9 mouse cellular contexts compared by ENCODE assay signal in genomic region chr12:110837192-110837841, GRCm38 (mm10). TPM values are rescaled to one million over a fixed set of nuclear protein-coding genes. Genes with fewer than 3 reads are reported as not detected.
DNase-seq lines count a peak whose midpoint lies in the region; ATAC-seq lines count a peak whose summit lies in the region.
"Had no signal": no experiment of that assay in that cellular context is flagged by ENCODE, and none has a peak within 500 bp of the region (broad histone marks: within the 10 kb centered on the region; RNA-seq: fewer than 3 reads in every experiment).

No protein-coding gene starts in this region.

- DNase-seq in heart, postnatal 10 days = no peak
- no peak for DNase-seq in embryonic facial prominence, embryonic 14.5 days (ENCODE audit: low spot score)
- peak; percentile 61 for DNase-seq in kidney, adult 9 months
- DNase-seq in urinary bladder, adult 18-20 months (ENCODE audit: low spot score in 2 of 2) = no peak
- no peak for DNase-seq in adrenal gland, adult 2 months
- DNase-seq: cerebellum, adult 9-10 months had no signal

- no peaks in the 10 kb centered on the region for H3K27me3 ChIP-seq in heart, embryonic 14.5 days (ENCODE audit: control insufficient read depth, insufficient read depth, low read length)
- no peaks in the 10 kb centered on the region for H3K27me3 ChIP-seq in embryonic facial prominence, embryonic 14.5 days (replicated peaks; ENCODE audit: control insufficient read depth, insufficient read depth, low read length)
- H3K27me3 ChIP-seq in midbrain, embryonic 16.5 days (ENCODE audit: control insufficient read depth, insufficient read depth, low read depth, low read length) = no peaks in the 10 kb centered on the region

- H3K9ac ChIP-seq in heart, embryonic 14.5 days (ENCODE audit: low read length) = peak overlapping the region; percentile 52; the same call in 1 of the 2 replicates
- 0 out of 2 replicates have a peak overlapping the region, but pooled peaks have one; percentile 14 for H3K9ac ChIP-seq in embryonic facial prominence, embryonic 14.5 days (ENCODE audit: low read depth, low read length)
- no peak overlapping the region for H3K9ac ChIP-seq in midbrain, embryonic 16.5 days (ENCODE audit: low read depth, low read length)

- peak overlapping the region; percentile 19; the same call in 1 of the 2 replicates for H3K4me2 ChIP-seq in heart, embryonic 14.5 days (ENCODE audit: low read length)
- no peak overlapping the region; the same call in 1 of the 2 replicates for H3K4me2 ChIP-seq in embryonic facial prominence, embryonic 14.5 days (ENCODE audit: low read depth, low read length)
- H3K4me2 ChIP-seq in midbrain, embryonic 16.5 days (ENCODE audit: low read length) = no peak overlapping the region

- no peak overlapping the region for H3K4me3 ChIP-seq in heart, embryonic 14.5 days (ENCODE audit: control insufficient read depth in 1 of 2, insufficient read depth in 1 of 2, low read depth in 1 of 2, low read length in 2 of 2)
- no peak overlapping the region for H3K4me3 ChIP-seq in embryonic facial prominence, embryonic 14.5 days (ENCODE audit: low read depth, low read length)
- no peak overlapping the region for H3K4me3 ChIP-seq in midbrain, embryonic 16.5 days (ENCODE audit: low read depth, low read length)

- H3K36me3 ChIP-seq in heart, embryonic 14.5 days (ENCODE audit: control insufficient read depth, insufficient read depth, low read length) = no peaks in the 10 kb centered on the region
- no peaks in the 10 kb centered on the region for H3K36me3 ChIP-seq in embryonic facial prominence, embryonic 14.5 days (ENCODE audit: control insufficient read depth, insufficient read depth, low read length)
- H3K36me3 ChIP-seq in midbrain, embryonic 16.5 days (ENCODE audit: control insufficient read depth, insufficient read depth, low read length) = no peaks in the 10 kb centered on the region

- 43% methylated on average over 5 of the region's 5 CpGs for WGBS in heart, embryonic 14.5 days
- 39% methylated on average over 5 of the region's 5 CpGs for WGBS in embryonic facial prominence, embryonic 14.5 days
- WGBS in midbrain, embryonic 16.5 days = 40% methylated on average over 5 of the region's 5 CpGs

- intact Hi-C loops in heart, postnatal 10 days (cut with DNase I) = no loop called here

- ATAC-seq in heart, embryonic 14.5 days (ENCODE audit: insufficient number of reproducible peaks, insufficient read depth, low FRiP score, low read depth) = no peak
- no peak for ATAC-seq in embryonic facial prominence, embryonic 14.5 days (ENCODE audit: low read depth)
- ATAC-seq in midbrain, embryonic 16.5 days = no peak
- ATAC-seq in erythroblast, adult 5-6 weeks (replicated peaks; ENCODE audit: low FRiP score, poor library complexity, severe bottlenecking) = no peak

- H3K27ac ChIP-seq in heart, embryonic 14.5 days (replicated peaks in 1 of 2; ENCODE audit: control insufficient read depth in 1 of 2, insufficient read depth in 1 of 2, low read depth in 2 of 2, low read length in 2 of 2) = peak overlapping the region; percentile 34 to 45
- H3K27ac ChIP-seq in embryonic facial prominence, embryonic 14.5 days (replicated peaks; ENCODE audit: low read depth, low read length) = 0 out of 2 replicates have a peak overlapping the region, but pooled peaks have one; percentile 15
- H3K27ac ChIP-seq in midbrain, embryonic 16.5 days (ENCODE audit: low read length) = peak overlapping the region; percentile 17; the same call in 1 of the 2 replicates

- peaks cover 8 to 17% of the 10 kb centered on the region in 2 experiments for H3K4me1 ChIP-seq in heart, embryonic 14.5 days (ENCODE audit: control insufficient read depth in 2 of 2, insufficient read depth in 2 of 2, low read length in 2 of 2)
- H3K4me1 ChIP-seq in embryonic facial prominence, embryonic 14.5 days (ENCODE audit: control insufficient read depth, insufficient read depth, low read length) = peaks cover 10% of the 10 kb centered on the region
- H3K4me1 ChIP-seq in midbrain, embryonic 16.5 days (ENCODE audit: control insufficient read depth, insufficient read depth, low read length) = peaks cover 12% of the 10 kb centered on the region

- no peaks in the 10 kb centered on the region for H3K9me3 ChIP-seq in heart, embryonic 14.5 days (ENCODE audit: control insufficient read depth, low read length)
- H3K9me3 ChIP-seq in embryonic facial prominence, embryonic 14.5 days (ENCODE audit: control insufficient read depth, low read length) = no peaks in the 10 kb centered on the region
- no peaks in the 10 kb centered on the region for H3K9me3 ChIP-seq in midbrain, embryonic 16.5 days (replicated peaks; ENCODE audit: control insufficient read depth, low read length, poor library complexity, severe bottlenecking)

RNA-seq across cellular contexts. Expression of gene Mok, which starts 3.4 kb away (rescaled TPM):
- polyA plus RNA-seq in heart, embryonic 14.5 days (2014; fragmentation: Nextera tagmentation; extraction: Ambion mirVana) = 3.5 and 4.7 TPM in 2 replicates
- total RNA-seq in heart, postnatal 10 days (2021) = under 1 TPM; 0.57 to 0.62 TPM
- polyA plus RNA-seq in embryonic facial prominence, embryonic 14.5 days (2014; fragmentation: Nextera tagmentation; extraction: Ambion mirVana) = 5.3 and 6.1 TPM in 2 replicates
- 16.1 and 17.9 TPM in 2 replicates for polyA plus RNA-seq in midbrain, embryonic 16.5 days (2015; fragmentation: Nextera tagmentation; extraction: Ambion mirVana)
- total RNA-seq in erythroblast, adult 5-6 weeks (2015; ENCODE audit: low replicate concordance) = not detected in 2 replicates
- 0.14 TPM in 1 of 2 replicates, not detected in the other for total RNA-seq in erythroblast, adult 5-6 weeks (2017; ENCODE audit: low replicate concordance)
- total RNA-seq in adrenal gland, adult 2 months (2021) = 1 to 10 TPM; 1.2 to 2.2 TPM
- polyA plus RNA-seq in adrenal gland, adult 2 months (2012; rRNA removed) = 1.5 and 1.7 TPM in 2 replicates

RNA-seq across cellular contexts. Expression of gene Zfp839, which starts 12.7 kb away (rescaled TPM):
- polyA plus RNA-seq in heart, embryonic 14.5 days (2014; fragmentation: Nextera tagmentation; extraction: Ambion mirVana) = 4.6 TPM in 2 replicates
- 1 to 10 TPM; 7.1 to 7.4 TPM for total RNA-seq in heart, postnatal 10 days (2021)
- 2.4 and 4.1 TPM in 2 replicates for polyA plus RNA-seq in embryonic facial prominence, embryonic 14.5 days (2014; fragmentation: Nextera tagmentation; extraction: Ambion mirVana)
- polyA plus RNA-seq in midbrain, embryonic 16.5 days (2015; fragmentation: Nextera tagmentation; extraction: Ambion mirVana) = 3.6 and 4.7 TPM in 2 replicates
- 0.63 and 3.3 TPM in 2 replicates for total RNA-seq in erythroblast, adult 5-6 weeks (2015; ENCODE audit: low replicate concordance)
- 1.4 and 2.1 TPM in 2 replicates for total RNA-seq in erythroblast, adult 5-6 weeks (2017; ENCODE audit: low replicate concordance)
- 10 to 100 TPM; 11.1 to 14.1 TPM for total RNA-seq in adrenal gland, adult 2 months (2021)
- 6.9 and 8.5 TPM in 2 replicates for polyA plus RNA-seq in adrenal gland, adult 2 months (2012; rRNA removed)

RNA-seq across cellular contexts. Expression of gene Cinp, which starts 51.6 kb away (rescaled TPM):
- polyA plus RNA-seq in heart, embryonic 14.5 days (2014; fragmentation: Nextera tagmentation; extraction: Ambion mirVana) = 67.0 and 70.3 TPM in 2 replicates
- 10 to 100 TPM; 37.0 to 43.9 TPM for total RNA-seq in heart, postnatal 10 days (2021)
- 74.7 and 75.0 TPM in 2 replicates for polyA plus RNA-seq in embryonic facial prominence, embryonic 14.5 days (2014; fragmentation: Nextera tagmentation; extraction: Ambion mirVana)
- polyA plus RNA-seq in midbrain, embryonic 16.5 days (2015; fragmentation: Nextera tagmentation; extraction: Ambion mirVana) = 84.2 and 90.0 TPM in 2 replicates
- 14.6 and 28.6 TPM in 2 replicates for total RNA-seq in erythroblast, adult 5-6 weeks (2015; ENCODE audit: low replicate concordance)
- total RNA-seq in erythroblast, adult 5-6 weeks (2017; ENCODE audit: low replicate concordance) = 23.4 and 26.7 TPM in 2 replicates
- total RNA-seq in adrenal gland, adult 2 months (2021) = 10 to 100 TPM; 41.0 to 41.9 TPM
- polyA plus RNA-seq in adrenal gland, adult 2 months (2012; rRNA removed) = 51.2 and 52.8 TPM in 2 replicates

RNA-seq across cellular contexts. Expression of gene Tecpr2, which starts 51.7 kb away (rescaled TPM):
- 2.3 and 2.8 TPM in 2 replicates for polyA plus RNA-seq in heart, embryonic 14.5 days (2014; fragmentation: Nextera tagmentation; extraction: Ambion mirVana)
- 1 to 10 TPM; 5.2 to 6.3 TPM for total RNA-seq in heart, postnatal 10 days (2021)
- 4.3 TPM in 2 replicates for polyA plus RNA-seq in embryonic facial prominence, embryonic 14.5 days (2014; fragmentation: Nextera tagmentation; extraction: Ambion mirVana)
- polyA plus RNA-seq in midbrain, embryonic 16.5 days (2015; fragmentation: Nextera tagmentation; extraction: Ambion mirVana) = 7.9 and 8.4 TPM in 2 replicates
- total RNA-seq in erythroblast, adult 5-6 weeks (2015; ENCODE audit: low replicate concordance) = 2.3 and 3.6 TPM in 2 replicates
- 2.1 and 2.9 TPM in 2 replicates for total RNA-seq in erythroblast, adult 5-6 weeks (2017; ENCODE audit: low replicate concordance)
- 1 to 10 TPM; 8.2 TPM for total RNA-seq in adrenal gland, adult 2 months (2021)
- 6.1 and 7.0 TPM in 2 replicates for polyA plus RNA-seq in adrenal gland, adult 2 months (2012; rRNA removed)
